In the genomic region with DNA sequence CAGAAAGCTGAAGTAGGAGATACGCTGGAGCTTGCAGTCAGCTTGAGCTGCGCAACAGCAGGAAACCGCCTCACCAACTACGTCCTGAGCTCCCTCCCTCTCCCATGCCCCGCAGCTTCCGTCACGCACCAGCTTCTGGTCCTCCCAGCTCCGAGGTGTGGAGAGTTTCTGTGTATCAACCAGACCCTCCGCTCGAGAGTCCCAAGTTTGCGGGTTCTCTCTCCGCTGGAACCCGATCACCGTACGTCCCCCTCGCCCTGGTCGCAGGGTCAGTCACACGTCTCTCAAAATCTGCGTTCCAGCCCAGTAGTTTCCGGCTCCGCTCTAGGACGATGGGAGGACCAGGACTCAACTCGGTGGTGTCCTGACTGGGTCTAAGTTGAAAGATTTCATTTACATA, we compare ENCODE assay signal across 8 mouse cellular contexts. TPM values are rescaled to one million over a fixed set of nuclear protein-coding genes. Genes with fewer than 3 reads are reported as not detected.
DNase-seq lines count a peak whose midpoint lies in the region; ATAC-seq and TF ChIP-seq lines count a peak whose summit lies in the region.

TSS of gene Zscan26 (minus strand) at position 282 of the 400 bp plus-strand sequence.

- H3K4me1 ChIP-seq in erythroblast, embryonic 14.5 days (ENCODE audit: control insufficient read depth), result peaks cover 15% of the 10 kb centered on the region
- no peaks in the 10 kb centered on the region for H3K4me1 ChIP-seq in embryonic facial prominence, embryonic 11.5 days (ENCODE audit: control insufficient read depth, insufficient read depth, low read length)
- H3K4me1 ChIP-seq in limb, embryonic 14.5 days (ENCODE audit: control insufficient read depth, insufficient read depth, low read length), result peaks cover 8% of the 10 kb centered on the region
- peaks cover 3% of the 10 kb centered on the region; the same call in 1 of the 2 replicates for H3K4me1 ChIP-seq in midbrain, postnatal 0 days (ENCODE audit: insufficient read depth, low read length)

- no peak for TF ChIP-seq CTCF in midbrain, postnatal 0 days (IDR thresholded peaks at IDR 0.05)

- H3K9ac ChIP-seq in embryonic facial prominence, embryonic 11.5 days (replicated peaks; ENCODE audit: low read length), result peak within 1 kb of the TSS; percentile 75
- H3K9ac ChIP-seq in limb, embryonic 14.5 days (ENCODE audit: low read depth, low read length, severe bottlenecking), result peak within 1 kb of the TSS; percentile 77
- H3K9ac ChIP-seq in midbrain, postnatal 0 days (replicated peaks; ENCODE audit: low read length, poor library complexity, severe bottlenecking), result peak within 1 kb of the TSS; percentile 79

- no peaks in the 10 kb centered on the region for H3K9me3 ChIP-seq in erythroblast, embryonic 14.5 days (ENCODE audit: control insufficient read depth, low read length)
- no peaks in the 10 kb centered on the region for H3K9me3 ChIP-seq in embryonic facial prominence, embryonic 11.5 days (replicated peaks; ENCODE audit: control insufficient read depth, low read length)
- no peaks in the 10 kb centered on the region for H3K9me3 ChIP-seq in limb, embryonic 14.5 days (ENCODE audit: control insufficient read depth, low read length)
- H3K9me3 ChIP-seq in midbrain, postnatal 0 days (ENCODE audit: low read length), result no peaks in the 10 kb centered on the region

- DNase-seq in embryonic facial prominence, embryonic 11.5 days (ENCODE audit: low spot score), result peak; percentile 91
- DNase-seq in heart, adult 8-10 months (ENCODE audit: low spot score), result peak; percentile 92
- peak; percentile 92 for DNase-seq in kidney, adult 9 months
- peak; percentile 88 for DNase-seq in limb, embryonic 14.5 days (ENCODE audit: low spot score)
- peak; percentile 88 for DNase-seq in midbrain, postnatal 0 days (ENCODE audit: low spot score)
- DNase-seq in spleen, postnatal 14 days (ENCODE audit: low spot score in 2 of 2), result peak; percentile 45 to 63

- H3K27ac ChIP-seq in embryonic facial prominence, embryonic 11.5 days (replicated peaks; ENCODE audit: low read depth, low read length), result no peak within 1 kb of the TSS
- H3K27ac ChIP-seq in limb, embryonic 14.5 days (replicated peaks; ENCODE audit: low read depth, low read length), result peak within 1 kb of the TSS; percentile 72; the same call in 1 of the 2 replicates
- peak within 1 kb of the TSS; percentile 78 for H3K27ac ChIP-seq in midbrain, postnatal 0 days (ENCODE audit: low read depth, low read length)

- peak within 1 kb of the TSS; percentile 58 for H3K4me2 ChIP-seq in embryonic facial prominence, embryonic 11.5 days (ENCODE audit: low read depth, low read length)
- peak within 1 kb of the TSS; percentile 77 for H3K4me2 ChIP-seq in limb, embryonic 14.5 days (replicated peaks; ENCODE audit: low read depth, low read length, severe bottlenecking)
- peak within 1 kb of the TSS; percentile 81 for H3K4me2 ChIP-seq in midbrain, postnatal 0 days (ENCODE audit: low read depth, low read length, poor library complexity, severe bottlenecking)

- H3K36me3 ChIP-seq in erythroblast, embryonic 14.5 days (ENCODE audit: control insufficient read depth), result peaks cover 8% of the 10 kb centered on the region
- H3K36me3 ChIP-seq in embryonic facial prominence, embryonic 11.5 days (replicated peaks; ENCODE audit: control insufficient read depth, insufficient read depth, low read depth, low read length), result no peaks in the 10 kb centered on the region
- H3K36me3 ChIP-seq in limb, embryonic 14.5 days (ENCODE audit: control insufficient read depth, insufficient read depth, low read length), result peaks cover 18% of the 10 kb centered on the region
- H3K36me3 ChIP-seq in midbrain, postnatal 0 days (ENCODE audit: insufficient read depth, low read length), result no peaks in the 10 kb centered on the region

- no peak for ATAC-seq in erythroblast, adult 5-6 weeks (replicated peaks; ENCODE audit: low FRiP score, poor library complexity, severe bottlenecking)
- peak; percentile 86; the same call in 1 of the 2 replicates for ATAC-seq in embryonic facial prominence, embryonic 11.5 days (replicated peaks; ENCODE audit: insufficient number of reproducible peaks, low FRiP score, low TSS enrichment, low read depth)
- peak; percentile 89 for ATAC-seq in limb, embryonic 14.5 days (ENCODE audit: low FRiP score, low read depth)
- peak; percentile 91 for ATAC-seq in midbrain, postnatal 0 days (ENCODE audit: low FRiP score)

- WGBS in embryonic facial prominence, embryonic 11.5 days, result under 1% methylated on average over 23 of the region's 23 CpGs
- 0% methylated on average over 23 of the region's 23 CpGs for WGBS in limb, embryonic 14.5 days
- under 1% methylated on average over 23 of the region's 23 CpGs for WGBS in midbrain, postnatal 0 days

- peak; percentile 14; the same call in 1 of the 2 replicates for TF ChIP-seq POLR2A in limb, embryonic 14.5 days (IDR thresholded peaks at IDR 0.05; ENCODE audit: borderline replicate concordance, extremely low read depth, insufficient read depth, insufficient read length)

- H3K27me3 ChIP-seq in erythroblast, embryonic 14.5 days (ENCODE audit: control insufficient read depth), result peaks cover 27% of the 10 kb centered on the region
- H3K27me3 ChIP-seq in embryonic facial prominence, embryonic 11.5 days (ENCODE audit: control insufficient read depth, insufficient read depth, low read length), result no peaks in the 10 kb centered on the region
- H3K27me3 ChIP-seq in limb, embryonic 14.5 days (ENCODE audit: control insufficient read depth, insufficient read depth, low read length), result no peaks in the 10 kb centered on the region; the same call in 1 of the 2 replicates
- no peaks in the 10 kb centered on the region for H3K27me3 ChIP-seq in midbrain, postnatal 0 days (ENCODE audit: insufficient read depth, low read length)

- peak within 1 kb of the TSS; percentile 72 for H3K4me3 ChIP-seq in erythroblast, embryonic 14.5 days (replicated peaks)
- peak within 1 kb of the TSS; percentile 69 for H3K4me3 ChIP-seq in embryonic facial prominence, embryonic 11.5 days (ENCODE audit: low read depth, low read length)
- H3K4me3 ChIP-seq in limb, embryonic 14.5 days (replicated peaks; ENCODE audit: low read length), result peak within 1 kb of the TSS; percentile 79
- peak within 1 kb of the TSS; percentile 79 for H3K4me3 ChIP-seq in midbrain, postnatal 0 days (ENCODE audit: low read depth, low read length)

RNA-seq across cellular contexts. Expression of gene Zscan26, which starts in this region (rescaled TPM):
- 0.08 and 0.09 TPM in 2 replicates for polyA plus RNA-seq in erythroblast, embryonic 14.5 days (2012)
- total RNA-seq in erythroblast, adult 5-6 weeks (2015; ENCODE audit: low replicate concordance), result 3.8 and 4.8 TPM in 2 replicates
- total RNA-seq in erythroblast, adult 5-6 weeks (2017; ENCODE audit: low replicate concordance), result 1.7 and 2.2 TPM in 2 replicates
- polyA plus RNA-seq in embryonic facial prominence, embryonic 11.5 days (2014; fragmentation: Nextera tagmentation; extraction: Ambion mirVana), result 17.9 and 19.3 TPM in 2 replicates
- total RNA-seq in heart, adult 8-10 months (2022), result 10 to 100 TPM; 20.5 to 25.0 (median 21.7) TPM
- polyA plus RNA-seq in limb, embryonic 14.5 days (2012; rRNA removed), result 44.6 and 52.4 TPM in 2 replicates
- 17.7 and 20.5 TPM in 2 replicates for polyA plus RNA-seq in limb, embryonic 14.5 days (2014; fragmentation: Nextera tagmentation; extraction: Ambion mirVana)
- 22.6 and 25.8 TPM in 2 replicates for total RNA-seq in midbrain, postnatal 0 days (2014; rRNA removed)
- 19.4 and 20.1 TPM in 2 replicates for polyA plus RNA-seq in midbrain, postnatal 0 days (2015; fragmentation: Nextera tagmentation; extraction: Ambion mirVana)

Comparison
In these comparisons a context has a peak if more than half of its experiments do, and no peak if none do; other contexts are left out.
1. RNA of gene Zscan26 (polyA plus RNA-seq): 17.7 to 52.4 TPM in limb, embryonic 14.5 days, 19.4 to 20.1 TPM in midbrain, postnatal 0 days and 17.9 to 19.3 TPM in embryonic facial prominence, embryonic 11.5 days; 0.08 to 0.09 TPM in erythroblast, embryonic 14.5 days; every median in the first group is over 10 times any median in the second.
2. Peak in every context shown above with its lines, with median percentiles within 50 percentile points of each other: H3K4me3 ChIP-seq, DNase-seq, H3K4me2 ChIP-seq and H3K9ac ChIP-seq.